Mouse (Mus musculus) induced T-regulatory cell, adult 2 months (primary cell): ENCODE data around the gene Ncs1.

Experiments
- DNase-seq: peaks from one replicate; pipeline ENCODE4 v3.0.0-alpha.2; 2012; ENCODE audit warnings: low read depth

Gene Ncs1

GRCm38 (mm10) chr2:31245051-31245450 lies 572 bp upstream of the Ncs1 start:
- no peak for DNase-seq

DNA sequence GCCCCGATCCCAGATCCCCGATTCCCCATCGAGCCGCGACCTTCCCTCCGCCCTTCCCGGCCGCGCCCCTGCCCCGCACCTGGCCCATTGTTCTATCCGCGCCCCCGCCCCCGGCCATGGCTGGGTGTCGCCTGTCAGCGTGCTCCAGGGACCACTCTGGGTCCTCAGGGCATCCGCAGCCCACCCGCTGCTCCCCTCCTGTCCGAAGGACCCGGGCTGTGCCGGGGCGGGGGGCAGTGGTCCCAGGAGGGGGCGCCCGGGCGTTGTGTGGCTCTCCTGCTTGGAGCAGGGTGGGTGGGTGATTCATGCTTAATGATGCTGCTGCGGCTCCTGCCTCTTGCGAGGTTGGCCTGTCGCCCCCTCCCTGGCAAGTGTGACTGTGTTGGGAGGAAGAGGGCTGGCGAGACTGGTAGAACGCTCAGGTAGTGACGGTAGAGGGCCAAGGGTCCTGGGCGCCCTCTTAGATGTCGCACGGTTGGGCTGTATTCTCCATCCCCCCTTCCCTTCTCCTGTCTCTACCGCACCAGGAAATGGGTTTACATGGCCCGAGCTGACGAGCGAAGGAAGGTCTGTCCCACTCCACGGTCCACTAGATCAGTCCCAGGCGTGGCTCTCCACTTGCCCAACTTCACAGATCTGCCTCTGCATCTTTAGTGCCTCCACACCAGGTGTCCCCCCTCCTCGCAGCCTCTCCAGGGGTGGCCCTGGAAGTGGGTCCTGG lies 788 bp downstream of the Ncs1 start:
- peak; percentile 29 for DNase-seq

DNA sequence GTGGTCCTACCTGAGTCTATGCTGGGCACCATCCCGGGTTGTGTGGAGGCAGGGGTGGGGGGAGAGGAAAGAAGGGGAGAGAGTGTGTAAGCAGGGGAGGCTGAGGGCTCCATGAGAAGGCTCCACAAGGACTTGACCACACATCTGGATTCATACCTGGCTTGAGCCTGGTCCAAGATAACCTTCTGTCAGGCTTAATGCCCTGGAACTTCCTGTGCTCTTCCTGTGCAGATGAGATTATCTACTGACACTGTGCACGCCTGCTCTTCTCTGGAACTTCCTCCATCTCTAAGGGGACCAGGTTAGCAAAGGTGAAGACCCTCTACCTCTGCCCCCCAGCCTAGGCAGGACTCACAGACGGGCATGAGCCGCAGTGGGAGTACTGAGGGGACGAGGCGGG lies 3.2 kb downstream of the Ncs1 start:
- DNase-seq, result no peak

GRCm38 (mm10) chr2:31252167-31252566 lies 6.5 kb downstream of the Ncs1 start:
- no peak for DNase-seq

DNA sequence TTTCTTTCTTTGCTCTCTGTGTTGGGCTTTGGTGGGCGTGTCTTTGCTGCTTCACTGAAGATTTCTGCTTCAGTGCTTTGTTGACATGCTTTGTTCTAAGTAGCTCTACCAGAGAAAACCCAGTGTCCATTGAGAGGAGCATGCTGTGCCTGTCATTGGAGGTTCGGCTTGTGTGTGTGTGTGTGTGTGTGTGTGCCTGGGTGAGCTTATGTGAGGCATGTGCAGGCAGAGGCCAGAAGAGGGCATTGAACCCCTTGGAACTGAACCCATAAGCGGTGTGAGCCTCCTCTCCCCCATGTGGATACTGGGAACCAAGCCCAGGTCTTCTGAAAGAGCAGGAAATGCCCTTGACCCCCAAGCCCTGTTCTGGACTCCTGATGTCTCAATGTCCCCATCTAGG lies 7.8 kb downstream of the Ncs1 start:
- DNase-seq, result no peak

DNA sequence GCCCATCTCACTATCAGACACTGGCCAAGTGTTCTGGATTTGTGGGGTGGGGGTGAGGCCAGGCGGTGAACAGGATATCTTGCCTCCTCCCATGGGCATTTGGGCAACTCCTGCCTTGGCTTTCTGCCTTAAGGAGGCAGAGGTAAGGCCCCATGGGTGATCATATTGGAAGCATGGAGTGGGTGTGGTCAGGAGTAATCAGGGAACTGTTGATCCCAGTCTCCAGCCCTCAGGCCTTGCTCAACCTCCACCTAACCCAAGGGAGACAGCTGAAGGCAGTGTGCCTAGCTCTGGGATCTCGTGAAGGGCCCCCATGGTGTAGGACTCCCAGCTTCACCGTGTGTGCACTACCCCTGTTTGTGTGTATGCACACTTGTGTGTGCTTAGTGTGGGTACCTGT lies 9.2 kb downstream of the Ncs1 start:
- no peak for DNase-seq

DNA sequence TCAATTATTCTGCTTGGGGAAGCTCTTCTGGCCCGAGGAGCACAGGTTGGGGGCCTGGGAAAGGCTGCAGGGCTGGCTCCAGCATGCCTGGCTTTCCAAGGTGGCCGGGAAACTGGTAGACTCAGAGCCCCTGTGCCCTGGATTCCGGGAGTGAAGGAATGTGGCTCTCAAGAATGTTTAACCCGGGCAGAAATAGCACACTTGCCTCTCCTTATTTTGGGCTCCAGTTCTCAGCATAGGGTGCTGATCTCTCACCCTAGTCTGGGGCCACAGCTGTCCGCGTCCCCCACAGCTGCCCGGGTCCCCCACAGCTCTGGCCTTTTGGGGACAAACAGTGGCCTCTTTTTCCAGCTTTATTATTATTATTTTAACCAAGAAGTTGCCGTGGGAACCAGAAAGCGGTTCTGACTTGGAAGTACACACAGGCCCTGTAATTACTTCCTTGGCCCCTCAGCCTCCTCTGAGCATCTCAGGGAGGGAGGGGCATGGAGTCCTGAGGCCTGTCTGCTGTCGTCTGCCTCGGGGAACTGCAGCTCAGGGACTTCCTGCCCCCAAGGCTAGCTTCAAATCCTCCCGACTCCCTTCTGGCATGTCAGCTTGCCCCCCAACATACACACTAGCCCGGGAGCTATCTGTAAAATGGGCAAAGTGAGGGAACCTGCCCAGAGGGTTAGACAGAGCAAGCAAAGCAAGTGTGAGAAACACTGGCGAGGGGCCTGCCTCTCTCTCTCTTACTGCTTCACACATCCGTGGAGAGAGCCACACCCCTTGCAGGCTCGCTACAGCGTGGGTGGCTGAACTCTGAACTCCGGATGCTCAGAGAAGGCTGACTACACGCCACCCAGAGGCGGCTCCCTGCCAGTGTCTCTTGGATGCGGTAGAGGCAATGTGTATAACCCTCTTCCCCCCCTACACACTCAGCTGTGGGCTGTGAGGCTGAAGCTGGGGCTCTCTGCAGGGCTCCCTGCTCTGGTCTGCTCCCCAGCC lies 10.6 kb downstream of the Ncs1 start:
- DNase-seq, result peak; percentile 97

DNA sequence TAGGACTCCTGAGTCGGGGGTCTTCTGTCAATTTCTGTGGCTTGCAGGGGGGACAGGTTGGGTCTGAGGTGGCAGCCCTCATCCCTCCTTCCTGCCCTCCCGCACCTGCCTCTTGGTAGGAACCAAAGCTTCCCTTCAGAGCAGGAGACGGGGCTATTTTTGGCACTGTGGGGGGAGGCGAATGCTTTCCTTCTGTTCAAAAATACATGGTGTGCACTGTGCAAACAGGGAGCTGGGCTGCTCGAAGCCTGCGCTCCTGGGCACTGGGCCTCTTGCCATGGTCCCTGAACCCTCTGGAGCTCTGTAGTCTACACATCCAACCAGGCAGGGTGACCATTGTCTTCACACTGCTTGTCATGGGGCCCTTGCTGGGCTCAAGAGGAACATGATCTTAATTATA lies 11.5 kb downstream of the Ncs1 start:
- peak; percentile 20 for DNase-seq

DNA sequence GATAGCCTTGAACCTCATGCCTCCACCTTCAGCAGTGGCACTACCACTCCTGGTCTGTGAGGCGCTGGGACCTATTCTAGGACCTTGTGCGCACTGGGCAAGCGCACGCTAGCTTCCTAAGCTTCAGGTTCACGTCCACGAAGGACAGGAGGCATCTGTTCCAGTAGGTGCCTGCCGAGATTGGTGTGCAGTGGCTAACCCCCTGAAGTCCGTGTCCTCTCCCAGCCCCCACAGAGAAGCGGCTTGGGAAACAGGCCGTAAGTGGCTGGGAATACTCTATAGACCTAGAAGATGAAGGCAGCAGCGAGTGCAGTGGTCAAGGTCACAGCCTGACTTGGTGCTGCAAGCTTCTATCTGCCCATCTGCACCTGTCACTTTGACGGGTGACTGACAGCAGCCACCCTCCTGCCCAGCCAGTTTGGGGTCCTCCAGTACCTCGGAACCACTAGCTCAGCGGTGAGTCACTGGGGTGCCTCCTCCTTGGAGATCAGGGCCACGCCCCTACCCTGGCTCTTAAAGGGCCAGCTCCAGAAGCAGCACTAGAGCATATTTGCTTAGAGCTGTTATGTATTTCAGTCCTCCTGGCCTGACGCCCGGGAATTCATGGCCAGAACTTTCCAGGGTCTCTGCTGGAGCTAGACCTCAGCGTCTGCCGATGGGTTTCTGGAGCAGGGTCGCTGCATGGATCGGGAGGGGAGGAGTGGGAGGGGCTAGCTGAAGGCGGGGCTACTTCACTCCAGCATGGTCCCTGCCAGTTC lies 13.2 kb downstream of the Ncs1 start:
- DNase-seq, result peak; percentile 88

DNA sequence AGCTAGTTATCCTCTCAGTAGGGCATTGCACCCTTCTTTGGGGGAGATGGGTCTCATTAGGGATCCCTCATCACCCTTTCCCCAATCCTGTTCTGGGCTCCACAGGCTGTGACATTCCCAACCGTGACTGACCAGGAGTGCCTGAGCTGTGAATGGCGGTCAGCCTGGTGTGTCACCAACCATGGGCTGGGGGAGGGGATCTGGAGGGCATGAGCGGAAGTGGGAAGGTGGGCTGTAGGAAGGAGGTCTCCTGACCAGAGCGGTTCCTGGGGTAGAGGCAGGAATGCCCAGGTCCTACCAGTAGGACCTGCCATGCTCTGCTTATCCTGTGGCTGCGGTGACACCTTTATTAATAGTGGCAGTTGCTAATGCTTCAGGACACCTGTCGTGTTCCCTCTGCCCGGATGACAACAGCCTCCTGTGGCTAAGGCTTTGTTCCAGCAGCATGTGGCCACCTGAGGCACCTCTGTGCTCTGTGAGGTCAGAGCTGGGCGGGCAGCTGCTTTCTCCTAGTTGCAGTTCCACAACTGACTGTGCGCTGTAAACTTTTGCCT lies 13.8 kb downstream of the Ncs1 start:
- no peak for DNase-seq

- DNase-seq, result no peak
These were observed 14.9 kb downstream of the Ncs1 start for GRCm38 (mm10) chr2:31260549-31260948.

DNA sequence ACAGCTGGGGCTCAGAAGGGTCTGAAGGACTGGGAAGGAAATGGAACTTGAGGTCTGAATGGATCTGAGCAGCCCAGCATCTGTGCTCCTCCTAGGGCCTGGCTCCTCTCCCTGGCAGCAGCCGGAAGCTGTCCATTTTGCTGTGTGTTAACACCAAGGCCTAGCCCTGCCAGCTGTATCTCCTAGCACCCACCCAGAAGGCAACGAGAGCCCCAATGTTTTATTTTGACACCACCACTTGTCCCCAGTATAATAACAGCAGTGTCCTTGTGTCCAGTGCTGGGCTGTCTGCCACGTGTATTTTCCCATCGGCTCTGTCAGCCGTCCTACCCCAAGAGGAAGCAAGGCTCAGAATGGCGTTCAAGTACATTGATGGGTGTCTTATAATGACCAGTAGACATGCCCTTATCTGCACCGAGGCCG lies 17.4 kb downstream of the Ncs1 start:
- DNase-seq, result no peak

DNA sequence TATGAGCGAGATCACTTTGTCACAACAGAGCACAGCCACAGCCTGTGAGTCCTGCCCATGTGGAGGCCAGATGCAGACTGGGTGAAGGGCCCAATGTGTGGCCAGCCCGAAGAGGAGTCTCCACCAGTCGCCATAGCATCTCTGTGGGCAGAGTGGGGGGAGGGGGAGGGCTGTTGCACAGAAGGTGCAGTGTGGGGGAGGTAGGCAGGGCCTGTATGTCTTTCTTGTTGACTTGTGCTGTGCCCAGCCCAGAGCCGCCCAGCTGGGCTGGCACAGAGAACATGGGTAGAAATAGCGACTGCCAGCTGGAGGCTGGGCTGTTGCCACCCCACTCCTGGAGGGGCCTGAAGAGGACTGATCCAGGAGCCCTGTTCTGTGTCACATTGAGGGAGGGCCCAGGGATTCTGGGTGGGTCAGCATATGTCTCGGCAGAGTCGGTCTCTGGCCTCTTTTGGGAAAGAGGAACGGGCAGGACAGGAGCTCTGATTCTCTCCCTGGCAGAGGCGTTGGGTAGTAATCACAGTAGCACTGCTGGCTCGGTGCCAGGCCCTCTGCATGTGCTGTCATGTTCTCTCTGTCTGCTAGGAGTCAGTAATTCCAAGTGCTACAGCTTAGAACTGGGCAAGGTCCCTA lies 18.2 kb downstream of the Ncs1 start:
- DNase-seq, result no peak

DNA sequence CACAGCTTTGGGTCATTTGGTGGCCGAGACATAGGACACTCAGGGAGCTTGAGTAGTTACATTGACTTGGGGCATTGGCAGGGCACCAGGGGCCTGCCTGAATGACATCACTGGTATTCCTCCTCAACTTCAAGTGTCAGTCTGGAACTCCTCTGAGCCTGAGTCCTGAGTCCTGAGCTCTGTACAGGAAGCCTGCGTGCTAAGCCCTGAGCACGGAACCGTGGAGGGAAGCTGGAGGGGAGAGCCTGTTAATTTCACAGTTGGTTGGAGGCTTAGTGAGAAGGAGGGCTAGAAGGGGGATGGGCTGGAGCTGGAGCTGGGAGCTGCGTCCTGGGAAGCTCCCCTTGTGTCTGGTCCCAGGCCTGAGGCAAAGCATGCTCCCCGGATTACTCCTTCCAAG lies 21.8 kb downstream of the Ncs1 start:
- DNase-seq, result no peak

DNA sequence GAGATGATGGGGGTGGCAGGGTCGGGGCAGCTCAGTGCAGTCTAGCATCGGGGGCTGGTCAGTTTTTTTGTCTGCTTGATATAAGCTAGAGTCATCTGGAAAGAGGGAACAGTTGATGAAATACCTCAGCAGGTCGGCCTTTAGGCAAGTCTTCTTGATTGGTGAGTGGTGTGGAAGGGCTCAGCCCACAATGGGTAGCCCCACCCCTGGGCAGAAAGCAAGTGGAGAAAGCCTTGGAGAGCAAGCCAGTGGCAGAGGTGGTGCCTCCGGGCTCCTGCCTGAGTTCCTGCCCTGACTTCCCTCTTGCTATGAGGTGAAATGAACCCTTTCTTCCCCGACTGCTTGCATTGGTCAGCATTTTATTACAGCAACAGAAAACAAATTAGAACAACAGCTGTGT lies 23.0 kb downstream of the Ncs1 start:
- no peak for DNase-seq

DNA sequence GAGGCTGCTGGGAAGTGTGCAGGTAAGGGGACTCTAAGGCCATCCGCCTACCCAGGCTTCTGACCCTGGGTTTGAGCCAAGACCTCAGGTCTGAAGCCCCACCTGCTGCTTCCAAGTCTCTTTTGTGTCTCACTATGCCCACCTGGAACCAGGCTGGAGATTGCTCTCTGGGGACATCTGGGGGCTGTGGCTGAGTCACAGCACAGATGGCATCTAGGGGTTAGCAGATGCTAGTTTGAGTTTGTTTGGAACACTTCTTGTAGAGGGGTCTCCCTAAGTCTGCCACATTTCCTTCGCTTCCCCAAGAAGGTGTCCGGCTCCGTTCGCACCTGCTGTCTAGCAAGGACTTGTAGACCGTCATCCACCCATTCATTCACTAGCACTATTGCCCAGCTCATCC lies 23.6 kb downstream of the Ncs1 start:
- no peak for DNase-seq

DNA sequence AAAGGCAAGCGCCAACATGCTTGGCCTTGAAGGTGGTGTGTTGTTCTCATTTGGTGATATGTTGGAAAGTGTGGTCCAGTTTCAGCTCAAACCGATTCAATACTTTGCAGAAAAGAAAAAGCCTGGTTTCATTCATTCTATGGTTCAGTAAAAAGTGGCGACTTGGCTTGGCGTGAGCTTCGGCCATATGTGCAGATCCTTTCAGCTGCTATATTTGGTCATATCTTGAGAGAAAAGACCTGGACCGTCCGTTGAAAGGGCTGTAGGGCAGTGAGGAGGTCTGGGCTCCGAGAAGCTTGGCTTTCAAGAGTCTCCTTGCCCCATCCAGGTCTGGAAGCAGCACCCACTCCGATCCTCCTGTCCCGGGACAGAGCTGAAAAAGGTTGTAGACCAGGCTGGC lies 24.2 kb downstream of the Ncs1 start:
- DNase-seq, result no peak

DNA sequence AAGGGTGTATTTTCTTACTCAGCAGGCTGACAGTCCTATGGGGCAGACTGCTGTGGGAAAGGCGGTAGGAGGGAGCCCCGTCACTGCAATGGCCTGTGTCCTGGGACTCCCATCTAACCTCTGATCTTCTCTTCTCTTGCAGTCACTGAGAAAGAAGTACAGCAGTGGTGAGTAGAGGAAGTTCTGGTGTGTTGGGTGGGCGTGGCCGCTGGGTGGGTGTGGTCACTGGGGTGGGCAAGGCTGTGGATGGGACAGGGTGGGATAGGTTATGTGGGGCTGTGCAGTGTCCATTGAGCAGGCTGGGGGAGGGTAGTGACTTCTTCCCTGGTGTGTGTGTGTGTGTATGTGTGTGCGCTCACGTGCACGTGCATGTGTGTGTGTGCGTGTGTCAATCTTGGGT lies 24.8 kb downstream of the Ncs1 start:
- no peak for DNase-seq

DNA sequence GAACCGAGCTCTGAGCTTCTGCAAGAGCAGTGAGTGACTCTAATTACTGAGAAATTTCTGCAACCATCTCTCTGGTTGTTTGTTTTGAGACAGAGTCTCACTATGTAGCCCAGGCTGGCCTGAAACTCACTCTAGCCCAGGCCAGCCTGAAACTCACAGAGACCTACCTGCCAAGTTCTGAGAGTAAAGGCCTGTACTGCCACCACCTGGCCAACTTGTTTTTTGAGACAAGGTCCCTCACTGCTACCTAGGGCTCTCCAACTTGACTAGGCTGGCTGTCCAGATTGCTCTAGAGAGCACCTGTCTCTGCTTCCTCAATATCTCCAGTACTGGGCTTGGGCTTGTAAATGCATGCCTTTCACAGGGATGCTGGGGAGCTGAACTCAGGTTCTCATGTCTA lies 25.4 kb downstream of the Ncs1 start:
- peak; percentile 64 for DNase-seq

- no peak for DNase-seq
These were observed 29.4 kb downstream of the Ncs1 start for GRCm38 (mm10) chr2:31274993-31275392.

DNA sequence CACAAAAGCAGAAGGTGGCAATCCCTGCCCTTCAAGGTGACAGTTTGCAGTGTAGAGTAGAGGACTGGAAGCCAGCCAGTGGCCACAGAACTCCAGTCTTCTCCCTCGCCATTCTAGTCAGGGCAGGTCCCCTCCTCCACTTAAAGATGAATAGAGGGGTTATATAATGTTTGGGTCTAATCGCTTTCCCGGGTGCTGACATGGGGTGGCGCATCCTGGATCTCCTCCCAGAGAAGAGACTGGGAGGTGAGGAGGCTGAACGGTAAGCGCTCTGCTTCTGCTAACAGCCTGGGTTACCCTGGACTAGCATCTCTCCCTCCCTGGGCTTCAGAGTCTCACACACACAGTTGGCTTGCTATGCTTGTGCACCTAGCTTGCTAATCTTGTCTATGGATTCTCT lies 32.2 kb downstream of the Ncs1 start:
- no peak for DNase-seq

GRCm38 (mm10) chr2:31278483-31278882 lies 32.9 kb downstream of the Ncs1 start:
- DNase-seq, result no peak
